17 mouse cellular contexts compared by ENCODE assay signal in the genomic region with DNA sequence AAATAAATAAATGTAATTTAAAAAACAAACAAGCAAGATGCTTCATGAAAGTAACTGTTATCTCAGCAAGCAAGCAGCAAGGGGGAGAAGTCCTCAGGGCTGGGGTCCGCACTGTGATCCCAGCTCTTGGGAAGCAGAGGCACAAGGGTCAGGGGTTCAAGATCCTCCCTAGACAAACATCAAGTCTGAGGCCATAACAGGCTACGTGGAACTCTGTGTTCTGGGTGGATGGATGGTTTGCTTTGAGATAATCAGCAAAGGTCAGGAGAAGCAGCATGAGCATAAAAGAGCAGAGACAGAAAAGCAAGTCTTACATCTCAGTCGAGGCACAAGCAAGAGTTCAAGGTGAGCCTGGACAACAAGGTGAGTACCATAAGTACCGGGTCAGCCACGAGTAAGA. TPM values are rescaled to one million over a fixed set of nuclear protein-coding genes. Genes with fewer than 3 reads are reported as not detected.
DNase-seq lines count a peak whose midpoint lies in the region; ATAC-seq lines count a peak whose summit lies in the region.
"Had no signal": no experiment of that assay in that cellular context is flagged by ENCODE, and none has a peak within 500 bp of the region (broad histone marks: within the 10 kb centered on the region; RNA-seq: fewer than 3 reads in every experiment).

No protein-coding gene starts in this region.

- no peaks in the 10 kb centered on the region for H3K4me1 ChIP-seq in intestine, embryonic 14.5 days (replicated peaks; ENCODE audit: control insufficient read depth, insufficient read depth, low read length)
- H3K4me1 ChIP-seq in liver, embryonic 13.5 days (replicated peaks): peaks cover 52% of the 10 kb centered on the region
- H3K4me1 ChIP-seq in midbrain, embryonic 10.5 days: no peaks in the 10 kb centered on the region
- H3K4me1 ChIP-seq: hindbrain, embryonic 12.5 days; limb, embryonic 12.5 days had no signal

- peak; percentile 31 to 39 for DNase-seq in spleen, postnatal 10 days (ENCODE audit: low spot score in 2 of 2)
- no peak for DNase-seq in spleen, postnatal 4 days (ENCODE audit: low spot score in 2 of 2)
- DNase-seq in intestine, embryonic 14.5 days (ENCODE audit: low spot score): no peak
- DNase-seq in liver, embryonic 13.5 days: no peak
- no peak for DNase-seq in left cerebral cortex, postnatal 36 days (ENCODE audit: low spot score in 2 of 2)
- no peak for DNase-seq in midbrain, embryonic 10.5 days (ENCODE audit: low spot score)
- DNase-seq in frontal cortex, postnatal 36 days (ENCODE audit: low spot score in 2 of 2): no peak
- DNase-seq: adrenal gland, postnatal 25 days; cerebellum, adult 2 months; gastrocnemius, postnatal 36 days; lung, postnatal 36 days; right cerebral cortex, postnatal 25 days had no signal

- no peak overlapping the region for H3K9ac ChIP-seq in intestine, embryonic 14.5 days (ENCODE audit: low read length)
- H3K9ac ChIP-seq in liver, embryonic 13.5 days: peak overlapping the region; percentile 51
- H3K9ac ChIP-seq: hindbrain, embryonic 12.5 days; limb, embryonic 12.5 days; lung, embryonic 14.5 days had no signal

- 75% methylated on average over 5 of the region's 5 CpGs for WGBS in intestine, embryonic 14.5 days
- 55% methylated on average over 5 of the region's 5 CpGs for WGBS in liver, embryonic 13.5 days (ENCODE audit: insufficient replicate concordance)
- 92% methylated on average over 5 of the region's 5 CpGs for WGBS in midbrain, embryonic 10.5 days

- no peak overlapping the region for H3K4me2 ChIP-seq in intestine, embryonic 14.5 days (ENCODE audit: low read length)
- peak overlapping the region; percentile 57 for H3K4me2 ChIP-seq in liver, embryonic 13.5 days
- H3K4me2 ChIP-seq: hindbrain, embryonic 12.5 days; limb, embryonic 12.5 days; lung, embryonic 14.5 days had no signal

- H3K9me3 ChIP-seq in intestine, embryonic 14.5 days (ENCODE audit: control insufficient read depth, low read length): no peaks in the 10 kb centered on the region
- H3K9me3 ChIP-seq in liver, embryonic 13.5 days (replicated peaks): no peaks in the 10 kb centered on the region
- no peaks in the 10 kb centered on the region for H3K9me3 ChIP-seq in midbrain, embryonic 10.5 days (replicated peaks)
- H3K9me3 ChIP-seq: hindbrain, embryonic 12.5 days; limb, embryonic 12.5 days had no signal

- peaks cover 33% of the 10 kb centered on the region for H3K36me3 ChIP-seq in intestine, embryonic 14.5 days (ENCODE audit: control insufficient read depth, insufficient read depth, low read length)
- peaks cover 34% of the 10 kb centered on the region for H3K36me3 ChIP-seq in liver, embryonic 13.5 days
- peaks cover 77% of the 10 kb centered on the region for H3K36me3 ChIP-seq in midbrain, embryonic 10.5 days

- intact Hi-C loops in left cerebral cortex, postnatal 36 days (cut with DNase I): no loop called here

- no peaks in the 10 kb centered on the region for H3K27me3 ChIP-seq in intestine, embryonic 14.5 days (replicated peaks; ENCODE audit: control insufficient read depth, insufficient read depth, low read length)
- no peaks in the 10 kb centered on the region for H3K27me3 ChIP-seq in liver, embryonic 13.5 days
- no peaks in the 10 kb centered on the region for H3K27me3 ChIP-seq in midbrain, embryonic 10.5 days (ENCODE audit: low read depth, poor library complexity, severe bottlenecking)
- H3K27me3 ChIP-seq: CH12.LX; hindbrain, embryonic 12.5 days; limb, embryonic 12.5 days had no signal

- no peak overlapping the region for H3K4me3 ChIP-seq in intestine, embryonic 14.5 days (ENCODE audit: low read depth, low read length)
- H3K4me3 ChIP-seq in liver, embryonic 13.5 days (replicated peaks): no peak overlapping the region
- H3K4me3 ChIP-seq in midbrain, embryonic 10.5 days: no peak overlapping the region
- H3K4me3 ChIP-seq: hindbrain, embryonic 12.5 days; limb, embryonic 12.5 days had no signal

- no peak overlapping the region for H3K27ac ChIP-seq in intestine, embryonic 14.5 days (ENCODE audit: low read depth)
- peak overlapping the region; percentile 91 for H3K27ac ChIP-seq in liver, embryonic 13.5 days
- no peak overlapping the region for H3K27ac ChIP-seq in midbrain, embryonic 10.5 days (replicated peaks)
- H3K27ac ChIP-seq: hindbrain, embryonic 12.5 days; limb, embryonic 12.5 days had no signal

- peak; percentile 62; the same call in 1 of the 2 replicates for ATAC-seq in intestine, embryonic 14.5 days (replicated peaks; ENCODE audit: low FRiP score, low TSS enrichment, low read depth)
- peak; percentile 24; the same call in 1 of the 2 replicates for ATAC-seq in liver, embryonic 13.5 days (ENCODE audit: low read depth)
- ATAC-seq: forebrain, embryonic 14.5 days had no signal

RNA-seq across cellular contexts. Expression of a gene that starts 43.1 kb away (rescaled TPM):
- 57.7 and 59.9 TPM in 2 replicates for polyA plus RNA-seq in intestine, embryonic 14.5 days (2014; fragmentation: Nextera tagmentation; extraction: Ambion mirVana)
- 40.7 and 46.7 TPM in 2 replicates for polyA plus RNA-seq in liver, embryonic 13.5 days (2015; fragmentation: Nextera tagmentation; extraction: Ambion mirVana)
- 10 to 100 TPM; 52.2 to 58.7 TPM for total RNA-seq in left cerebral cortex, postnatal 36 days (2021)
- polyA plus RNA-seq in midbrain, embryonic 10.5 days (2016; fragmentation: Nextera tagmentation; extraction: Ambion mirVana): 92.7 and 102 TPM in 2 replicates

RNA-seq across cellular contexts. Expression of a gene that starts 53.2 kb away (rescaled TPM):
- 49.3 and 49.6 TPM in 2 replicates for polyA plus RNA-seq in intestine, embryonic 14.5 days (2014; fragmentation: Nextera tagmentation; extraction: Ambion mirVana)
- 23.9 and 27.7 TPM in 2 replicates for polyA plus RNA-seq in liver, embryonic 13.5 days (2015; fragmentation: Nextera tagmentation; extraction: Ambion mirVana)
- 10 to 100 TPM; 16.2 to 21.3 TPM for total RNA-seq in left cerebral cortex, postnatal 36 days (2021)
- polyA plus RNA-seq in midbrain, embryonic 10.5 days (2016; fragmentation: Nextera tagmentation; extraction: Ambion mirVana): 45.4 and 45.9 TPM in 2 replicates

Comparison
In these comparisons a context has a peak if more than half of its experiments do, and no peak if none do; other contexts are left out.
1. DNase-seq: peak in spleen, postnatal 10 days (2 of 2); none in spleen, postnatal 4 days (0 of 2), intestine, embryonic 14.5 days (single experiment), liver, embryonic 13.5 days (single experiment), left cerebral cortex, postnatal 36 days (0 of 2), midbrain, embryonic 10.5 days (single experiment) and frontal cortex, postnatal 36 days (0 of 2).